Mouse (Mus musculus): ENCODE measurements around the gene Atrnl1. TPM values are rescaled to one million over a fixed set of nuclear protein-coding genes. Genes with fewer than 3 reads are reported as not detected.

Atrnl1 gene
- polyA plus RNA-seq, 1 experiment from 2014 or later = 8.1 TPM

- DNase-seq (ENCODE audit: low spot score) (peak; percentile 64), ATAC-seq (replicated peaks; ENCODE audit: low FRiP score, low read depth) (no peak)
- Histone ChIP-seq H3K9me3 (replicated peaks; ENCODE audit: low read length) (no peaks in the 10 kb centered on the region), H3K4me2 (ENCODE audit: low read length) (no peak overlapping the region), H3K36me3 (ENCODE audit: insufficient read depth, low read length) (no peaks in the 10 kb centered on the region), H3K27ac (no peak overlapping the region), H3K4me3 (replicated peaks; ENCODE audit: low read depth, low read length) (no peak overlapping the region), H3K27me3 (ENCODE audit: insufficient read depth, low read length) (no peaks in the 10 kb centered on the region), H3K9ac (ENCODE audit: low read depth, low read length) (no peak overlapping the region), H3K4me1 (replicated peaks; ENCODE audit: insufficient read depth, low read length) (no peaks in the 10 kb centered on the region)
- 58% methylated on average over 5 of the region's 5 CpGs for WGBS
- TF ChIP-seq CTCF (IDR thresholded peaks at IDR 0.05; ENCODE audit: low read depth) = no peak
Measured at GRCm38 (mm10) chr19:57786699-57787098, 175.9 kb downstream of the Atrnl1 start.

- Histone ChIP-seq H3K9me3 (replicated peaks; ENCODE audit: low read length) (no peaks in the 10 kb centered on the region), H3K36me3 (ENCODE audit: insufficient read depth, low read length) (no peaks in the 10 kb centered on the region), H3K4me2 (ENCODE audit: low read length) (no peak overlapping the region), H3K27me3 (ENCODE audit: insufficient read depth, low read length) (no peaks in the 10 kb centered on the region), H3K4me3 (replicated peaks; ENCODE audit: low read depth, low read length) (no peak overlapping the region), H3K9ac (ENCODE audit: low read depth, low read length) (no peak overlapping the region), H3K4me1 (replicated peaks; ENCODE audit: insufficient read depth, low read length) (no peaks in the 10 kb centered on the region), H3K27ac (peak overlapping the region; percentile 55; the same call in 1 of the 2 replicates)
- DNase-seq (ENCODE audit: low spot score) (peak; percentile 42), ATAC-seq (replicated peaks; ENCODE audit: low FRiP score, low read depth) (no peak)
- WGBS = 59% methylated on average over 9 of the region's 9 CpGs
- no peak for TF ChIP-seq CTCF (IDR thresholded peaks at IDR 0.05; ENCODE audit: low read depth)
Measured at GRCm38 (mm10) chr19:57802207-57802606, 191.4 kb downstream of the Atrnl1 start.

- Histone ChIP-seq H3K27me3 (ENCODE audit: insufficient read depth, low read length) (no peaks in the 10 kb centered on the region), H3K9ac (ENCODE audit: low read depth, low read length) (no peak overlapping the region), H3K27ac (peak overlapping the region; percentile 55), H3K4me1 (replicated peaks; ENCODE audit: insufficient read depth, low read length) (no peaks in the 10 kb centered on the region), H3K4me2 (ENCODE audit: low read length) (no peak overlapping the region), H3K36me3 (ENCODE audit: insufficient read depth, low read length) (no peaks in the 10 kb centered on the region), H3K4me3 (replicated peaks; ENCODE audit: low read depth, low read length) (no peak overlapping the region), H3K9me3 (replicated peaks; ENCODE audit: low read length) (no peaks in the 10 kb centered on the region)
- DNase-seq (ENCODE audit: low spot score) = peak; percentile 87
- 45% methylated on average over 14 of the region's 14 CpGs for WGBS
- ATAC-seq (replicated peaks; ENCODE audit: low FRiP score, low read depth) = no peak
- TF ChIP-seq CTCF (IDR thresholded peaks at IDR 0.05; ENCODE audit: low read depth) = no peak
Measured at GRCm38 (mm10) chr19:57802771-57803482, 192.1 kb downstream of the Atrnl1 start.

GRCm38 (mm10) chr19:57803483-57803820 lies 192.6 kb downstream of the Atrnl1 start:
- ATAC-seq (replicated peaks; ENCODE audit: low FRiP score, low read depth) (no peak), DNase-seq (ENCODE audit: low spot score) (peak; percentile 87)
- Histone ChIP-seq H3K27me3 (ENCODE audit: insufficient read depth, low read length) (no peaks in the 10 kb centered on the region), H3K36me3 (ENCODE audit: insufficient read depth, low read length) (no peaks in the 10 kb centered on the region), H3K4me1 (replicated peaks; ENCODE audit: insufficient read depth, low read length) (no peaks in the 10 kb centered on the region), H3K27ac (no peak overlapping the region), H3K4me2 (ENCODE audit: low read length) (no peak overlapping the region), H3K9me3 (replicated peaks; ENCODE audit: low read length) (no peaks in the 10 kb centered on the region), H3K9ac (ENCODE audit: low read depth, low read length) (no peak overlapping the region), H3K4me3 (replicated peaks; ENCODE audit: low read depth, low read length) (no peak overlapping the region)
- 27% methylated on average over 3 of the region's 3 CpGs for WGBS
- TF ChIP-seq CTCF (IDR thresholded peaks at IDR 0.05; ENCODE audit: low read depth) = no peak

- H3K27me3 ChIP-seq (ENCODE audit: insufficient read depth, low read length) = no peaks in the 10 kb centered on the region
- no peaks in the 10 kb centered on the region for H3K9me3 ChIP-seq (replicated peaks; ENCODE audit: low read length)
- H3K4me3 ChIP-seq (replicated peaks; ENCODE audit: low read depth, low read length) = no peak overlapping the region
- no peak overlapping the region for H3K9ac ChIP-seq (ENCODE audit: low read depth, low read length)
- H3K4me1 ChIP-seq (replicated peaks; ENCODE audit: insufficient read depth, low read length) = no peaks in the 10 kb centered on the region
- H3K27ac ChIP-seq = no peak overlapping the region
- H3K4me2 ChIP-seq (ENCODE audit: low read length) = no peak overlapping the region
- DNase-seq (ENCODE audit: low spot score) = no peak
- no peak for TF ChIP-seq CTCF (IDR thresholded peaks at IDR 0.05; ENCODE audit: low read depth)
- no peak for ATAC-seq (replicated peaks; ENCODE audit: low FRiP score, low read depth)
- no peaks in the 10 kb centered on the region for H3K36me3 ChIP-seq (ENCODE audit: insufficient read depth, low read length)
- WGBS = 66% methylated on average over 2 of the region's 2 CpGs
Measured at GRCm38 (mm10) chr19:57808363-57808762, 197.5 kb downstream of the Atrnl1 start.

- Histone ChIP-seq H3K4me2 (ENCODE audit: low read length) (no peak overlapping the region), H3K4me3 (replicated peaks; ENCODE audit: low read depth, low read length) (no peak overlapping the region), H3K9me3 (replicated peaks; ENCODE audit: low read length) (no peaks in the 10 kb centered on the region), H3K36me3 (ENCODE audit: insufficient read depth, low read length) (no peaks in the 10 kb centered on the region), H3K9ac (ENCODE audit: low read depth, low read length) (no peak overlapping the region), H3K4me1 (replicated peaks; ENCODE audit: insufficient read depth, low read length) (no peaks in the 10 kb centered on the region), H3K27ac (no peak overlapping the region), H3K27me3 (ENCODE audit: insufficient read depth, low read length) (no peaks in the 10 kb centered on the region)
- 64% methylated on average over 6 of the region's 6 CpGs for WGBS
- ATAC-seq (replicated peaks; ENCODE audit: low FRiP score, low read depth) (no peak), DNase-seq (ENCODE audit: low spot score) (peak; percentile 22)
- no peak for TF ChIP-seq CTCF (IDR thresholded peaks at IDR 0.05; ENCODE audit: low read depth)
Measured at GRCm38 (mm10) chr19:57814291-57814690, 203.5 kb downstream of the Atrnl1 start.
